Mouse (Mus musculus) small intestine, adult 2 months (tissue): ENCODE data around the gene Gm10642. TPM values are rescaled to one million over a fixed set of nuclear protein-coding genes. Genes with fewer than 3 reads are reported as not detected.
A peak's percentile ranks its signal among the peaks of the same experiment; 100 is the strongest.

Experiments
- H3K27ac ChIP-seq: fragments of 200-500 bp; 2 replicates; pipeline ENCODE4 v1.5.1; 2012; ENCODE audit warnings: low read depth, low read length, control low read depth, inconsistent platforms; ENCODE audit not compliant: insufficient read depth
- H3K27me3 ChIP-seq: fragments of 200-500 bp; 2 replicates; pipeline ENCODE4 v1.6.1; 2012; ENCODE audit warnings: mild to moderate bottlenecking, moderate library complexity, low read length, inconsistent platforms; ENCODE audit not compliant: control insufficient read depth, insufficient read depth
- H3K36me3 ChIP-seq: fragments of 200-500 bp; 2 replicates; pipeline ENCODE4 v1.6.1; 2012; ENCODE audit warnings: mild to moderate bottlenecking, low read length, control low read depth, inconsistent platforms; ENCODE audit not compliant: control insufficient read depth, insufficient read depth
- H3K4me1 ChIP-seq: fragments of 200-500 bp; 2 replicates; pipeline ENCODE4 v1.6.1; 2012; ENCODE audit warnings: low read length, inconsistent platforms, mixed read lengths; ENCODE audit not compliant: control insufficient read depth, insufficient read depth, insufficient read length
- H3K4me3 ChIP-seq: fragments of 200-500 bp; 2 replicates; pipeline ENCODE4 v1.5.1; 2012; ENCODE audit warnings: low read depth, mild to moderate bottlenecking, control low read depth, inconsistent platforms, low read length, moderate library complexity
- CTCF ChIP-seq: fragments of 200-500 bp; IDR thresholded peaks from 2 replicates; pipeline ENCODE4 v1.5.1; 2012; ENCODE audit warnings: low read depth, mild to moderate bottlenecking, control low read depth, inconsistent platforms, low read length, moderate library complexity, mixed read lengths; ENCODE audit not compliant: insufficient replicate concordance, insufficient read length; ENCODE audit errors: extremely low read depth
- POLR2A ChIP-seq: fragments of 200-500 bp; IDR thresholded peaks from 2 replicates; pipeline ENCODE4 v1.6.1; 2012; ENCODE audit warnings: low read depth, mild to moderate bottlenecking, control low read depth, inconsistent platforms, low read length, moderate library complexity
- WGBS: fragments of 180-500 bp; shearing (Covaris S2); methylation state at CpG from one replicate; pipeline ENCODE4 v1.1.7; 2018; 5-methylcytosine and 5-hydroxymethylcytosine counted together
- polyA plus RNA-seq: library from polyadenylated mRNA; depleted of rRNA; stranded (reverse); fragments of >200 nt; gene quantifications from 2 replicates; pipeline ENCODE4 v1.2.3, GENCODE M21; 2012

The Gm10642 gene
- polyA plus RNA-seq, 1 experiment: 3.3 TPM

DNA sequence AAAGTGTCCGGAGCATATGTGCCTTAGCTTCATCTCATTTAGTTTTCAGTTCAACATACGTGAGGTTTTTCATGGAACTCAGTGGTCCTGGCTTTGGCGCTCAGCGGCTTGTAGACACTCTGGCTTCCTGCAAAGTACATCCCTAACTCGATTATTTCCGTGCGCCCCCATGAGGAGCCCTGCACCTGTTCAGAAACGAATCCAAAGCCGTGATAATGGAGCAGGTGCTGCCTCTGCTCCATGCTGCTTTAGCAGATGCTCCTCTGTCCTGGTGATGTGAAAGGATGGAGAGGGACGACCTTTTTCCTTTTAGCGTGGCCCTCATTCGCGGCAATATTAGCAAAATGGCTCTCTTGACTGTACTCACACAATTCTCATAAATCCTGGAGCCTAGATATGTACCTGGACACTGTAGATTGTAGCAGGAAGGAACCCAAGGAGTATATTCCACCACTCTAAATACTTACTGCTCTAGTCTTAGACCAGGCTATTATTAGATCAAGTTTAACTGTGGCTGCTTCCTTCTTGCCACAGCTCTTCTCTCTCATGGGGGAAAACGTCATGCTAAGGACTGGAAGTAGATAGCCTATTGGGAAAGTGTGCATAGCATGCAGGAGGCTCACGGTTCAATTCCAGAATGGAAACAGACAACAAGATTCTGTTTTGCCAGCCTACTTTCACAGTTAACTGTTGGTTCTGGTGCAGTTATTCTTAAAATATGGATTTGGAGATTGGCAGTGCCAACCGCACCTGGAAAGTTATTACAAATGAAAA lies 9.5 kb downstream of the Gm10642 start:
- 69% methylated on average over 16 of the region's 16 CpGs for WGBS
- no peak overlapping the region for H3K4me3 ChIP-seq
- peaks cover 3% of the 10 kb centered on the region; the same call in 1 of the 2 replicates for H3K4me1 ChIP-seq
- no peaks in the 10 kb centered on the region for H3K36me3 ChIP-seq
- H3K27me3 ChIP-seq: no peaks in the 10 kb centered on the region
- no peak for TF ChIP-seq POLR2A
- no peak overlapping the region for H3K27ac ChIP-seq

DNA sequence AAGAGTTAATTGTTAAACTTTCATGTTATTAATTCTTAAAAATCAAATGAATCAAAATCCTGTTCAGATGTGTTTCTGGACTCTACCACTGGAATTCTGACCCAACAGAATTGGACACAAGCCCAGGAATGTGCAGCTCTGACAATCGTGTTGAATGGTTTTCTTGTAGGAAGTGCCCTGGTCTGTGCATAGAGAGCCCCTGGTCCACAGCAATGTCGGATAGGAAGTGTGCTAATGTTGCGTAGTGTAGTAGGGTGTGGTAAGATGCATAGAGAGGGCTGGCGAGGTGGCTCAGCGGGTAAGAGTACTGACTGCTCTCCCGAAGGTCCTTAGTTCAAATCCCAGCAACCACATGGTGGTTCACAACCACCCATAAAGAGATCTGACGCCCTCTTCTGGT lies 10.8 kb downstream of the Gm10642 start:
- Histone ChIP-seq H3K4me3 (no peak overlapping the region), H3K27me3 (no peaks in the 10 kb centered on the region), H3K36me3 (no peaks in the 10 kb centered on the region), H3K4me1 (peaks cover 7% of the 10 kb centered on the region; the same call in 1 of the 2 replicates), H3K27ac (no peak overlapping the region)
- TF ChIP-seq CTCF (no peak), POLR2A (no peak)
- WGBS: 60% methylated on average over 7 of the region's 7 CpGs

DNA sequence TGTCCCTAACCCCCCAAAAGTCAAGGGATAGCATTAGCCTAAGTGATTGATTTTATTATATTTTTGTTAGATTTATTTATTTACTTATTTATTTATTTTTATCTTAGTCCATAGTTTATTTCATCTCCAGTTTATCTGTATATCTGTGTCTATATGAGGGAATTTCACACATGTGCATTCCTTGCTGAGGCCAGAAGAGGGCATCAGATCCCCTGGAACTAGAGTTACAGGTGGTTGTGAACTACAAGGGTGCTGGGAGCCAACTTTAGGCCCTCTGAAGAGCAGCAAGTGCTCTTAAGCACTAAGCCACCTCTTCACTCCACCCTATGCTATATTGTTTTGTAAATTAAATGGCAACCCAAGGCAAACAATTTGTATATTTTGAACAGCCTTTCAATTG lies 12.0 kb downstream of the Gm10642 start:
- Histone ChIP-seq H3K27ac (no peak overlapping the region), H3K4me1 (peaks cover 7% of the 10 kb centered on the region; the same call in 1 of the 2 replicates), H3K27me3 (no peaks in the 10 kb centered on the region), H3K4me3 (no peak overlapping the region), H3K36me3 (no peaks in the 10 kb centered on the region)
- TF ChIP-seq POLR2A (no peak), CTCF (peak; percentile 28; the same call in 1 of the 2 replicates)

DNA sequence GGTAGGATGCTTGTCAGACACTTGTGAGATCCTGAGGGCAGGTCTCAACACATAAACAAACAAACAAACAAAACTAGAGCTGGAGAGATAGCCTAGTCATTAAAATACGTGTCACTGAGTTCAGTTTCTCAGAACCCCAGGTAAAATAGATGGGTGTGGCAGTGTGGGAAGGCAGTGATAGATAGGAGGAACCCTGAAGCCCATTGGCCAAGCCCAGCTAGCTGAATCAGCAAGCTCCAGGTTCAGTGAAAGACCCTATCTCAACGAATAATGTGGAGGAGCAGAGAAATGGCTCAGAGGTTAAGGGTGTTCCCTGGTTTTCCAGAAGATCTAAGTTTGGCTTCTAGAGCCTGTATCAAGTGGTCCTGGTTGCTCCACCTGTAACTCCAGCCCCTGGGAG lies 13.1 kb downstream of the Gm10642 start:
- 26% methylated on average over 2 of the region's 2 CpGs for WGBS
- H3K27ac ChIP-seq: no peak overlapping the region
- peaks cover 7% of the 10 kb centered on the region; the same call in 1 of the 2 replicates for H3K4me1 ChIP-seq
- H3K27me3 ChIP-seq: no peaks in the 10 kb centered on the region
- H3K36me3 ChIP-seq: no peaks in the 10 kb centered on the region
- TF ChIP-seq POLR2A: no peak
- no peak overlapping the region for H3K4me3 ChIP-seq

DNA sequence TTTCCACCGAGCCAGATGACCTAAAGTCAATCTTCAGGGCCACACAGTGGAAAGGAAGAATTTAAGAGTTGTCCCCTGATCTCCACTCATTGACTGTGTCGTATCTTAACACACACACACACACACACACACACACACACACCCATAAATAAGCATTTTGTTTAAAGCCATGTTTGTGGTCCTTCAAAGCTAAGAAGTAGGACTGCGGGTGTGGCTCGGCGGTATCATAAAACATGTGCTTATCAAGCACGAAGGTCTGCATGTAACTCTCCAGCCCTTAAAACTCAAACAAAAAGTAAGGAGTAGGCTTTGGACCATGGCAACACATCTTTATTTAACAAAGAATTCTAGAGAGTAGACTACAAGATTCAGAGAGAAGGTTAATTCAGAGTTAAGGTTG lies 14.3 kb downstream of the Gm10642 start:
- H3K4me3 ChIP-seq: no peak overlapping the region
- WGBS: 43% methylated on average over 6 of the region's 6 CpGs

DNA sequence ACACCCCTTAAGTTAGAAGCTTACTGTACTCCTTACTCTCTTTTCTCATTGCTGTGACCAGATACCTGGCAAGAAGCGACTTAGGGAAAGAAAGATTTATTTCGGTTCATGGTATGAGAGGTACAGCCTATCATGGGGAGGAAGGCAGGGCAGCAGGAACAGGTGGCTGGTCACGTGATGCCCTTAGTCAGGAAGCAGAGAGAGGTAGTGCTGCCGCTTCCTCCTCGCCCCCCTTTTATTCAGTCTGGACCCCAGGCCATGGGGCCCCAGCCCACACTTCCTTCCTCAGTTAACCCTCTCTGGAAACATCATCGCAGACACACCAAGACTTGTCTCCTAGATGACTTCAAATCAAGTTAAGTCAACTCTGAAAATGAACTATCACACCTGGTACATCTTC lies 15.2 kb downstream of the Gm10642 start:
- TF ChIP-seq CTCF: no peak
- TF ChIP-seq POLR2A: no peak
- no peak overlapping the region for H3K4me3 ChIP-seq
- no peaks in the 10 kb centered on the region for H3K36me3 ChIP-seq
- peaks cover 7% of the 10 kb centered on the region; the same call in 1 of the 2 replicates for H3K4me1 ChIP-seq
- 73% methylated on average over 6 of the region's 6 CpGs for WGBS
- no peaks in the 10 kb centered on the region for H3K27me3 ChIP-seq
- H3K27ac ChIP-seq: no peak overlapping the region

More for the DNA sequence above, 14.3 kb downstream of the Gm10642 start:
- TF ChIP-seq CTCF (no peak), POLR2A (no peak)
- H3K27me3 ChIP-seq: no peaks in the 10 kb centered on the region
- no peaks in the 10 kb centered on the region for H3K36me3 ChIP-seq
- peaks cover 7% of the 10 kb centered on the region; the same call in 1 of the 2 replicates for H3K4me1 ChIP-seq
- H3K27ac ChIP-seq: no peak overlapping the region

DNA sequence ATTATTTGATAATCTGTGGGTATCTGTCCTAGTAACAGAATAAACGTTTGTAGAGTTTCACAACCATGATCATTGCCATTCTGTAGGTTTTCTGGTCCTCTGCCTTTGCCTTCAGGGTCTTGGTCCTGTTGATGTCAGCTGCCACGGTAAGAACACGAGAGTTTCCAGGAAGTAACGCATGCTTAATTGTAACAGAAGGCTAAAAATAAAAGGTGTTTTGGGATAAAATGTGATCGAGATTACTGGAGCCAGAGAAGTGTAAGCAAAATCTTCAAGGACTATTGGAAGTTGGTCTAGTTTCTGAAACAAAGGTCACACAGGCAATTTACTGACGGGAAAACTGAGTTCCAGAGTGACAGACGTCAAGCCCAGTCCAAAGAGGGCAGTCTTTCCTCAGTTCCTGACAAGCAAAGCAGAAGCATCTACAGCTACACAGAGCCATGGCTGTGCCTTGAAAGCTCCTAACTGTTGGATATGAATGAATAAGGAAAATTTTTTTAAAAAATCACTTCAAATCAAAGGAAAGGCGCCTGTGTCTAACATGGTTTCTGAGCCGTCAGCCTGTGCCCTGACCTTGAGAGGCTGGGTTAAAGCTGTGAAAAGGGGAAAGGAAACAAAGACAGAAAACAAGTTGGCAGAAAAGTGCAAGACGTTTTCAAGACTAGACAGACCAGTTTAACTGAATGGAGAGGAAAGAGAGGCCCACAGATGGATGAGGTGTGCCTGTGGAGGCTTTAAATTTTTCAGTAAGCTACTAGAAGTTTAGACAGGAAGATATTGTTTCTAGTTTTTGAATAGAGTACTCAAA lies 15.9 kb downstream of the Gm10642 start:
- H3K27ac ChIP-seq: no peak overlapping the region
- 25% methylated on average over 10 of the region's 10 CpGs for WGBS
- peaks cover 7% of the 10 kb centered on the region; the same call in 1 of the 2 replicates for H3K4me1 ChIP-seq
- H3K27me3 ChIP-seq: no peaks in the 10 kb centered on the region
- H3K36me3 ChIP-seq: no peaks in the 10 kb centered on the region
- TF ChIP-seq POLR2A (no peak), CTCF (peak; percentile 16; the same call in 1 of the 2 replicates)
- H3K4me3 ChIP-seq: no peak overlapping the region
